Mouse (Mus musculus) liver, postnatal 0 days (tissue): ENCODE measurements around the gene Rps12. TPM values are rescaled to one million over a fixed set of nuclear protein-coding genes. Genes with fewer than 3 reads are reported as not detected.

Experiments used
- ATAC-seq: fragments of 200-750 bp; cut with Nextera tagmentation; 2 replicates; pipeline ENCODE4 v1.8.0; 2017; ENCODE audit warnings: mild to moderate bottlenecking, moderate library complexity
- DNase-seq: peaks from one replicate; pipeline ENCODE4 v3.0.0-alpha.2; 2016
- H3K27ac ChIP-seq: fragments of 300-500 bp; sonication (generic); 2 replicates; pipeline ENCODE4 v1.5.1; 2014; ENCODE audit warnings: antibody characterized with exemption, moderate library complexity, mild to moderate bottlenecking, low read depth
- H3K27me3 ChIP-seq: fragments of 300-500 bp; sonication (generic); 2 replicates; pipeline ENCODE4 v1.6.1; 2014; ENCODE audit warnings: low read length, control low read depth, mixed read lengths; ENCODE audit not compliant: insufficient read depth
- H3K36me3 ChIP-seq: fragments of 300-500 bp; sonication (generic); replicated peaks from 2 replicates; pipeline ENCODE4 v1.6.1; 2014; ENCODE audit warnings: mild to moderate bottlenecking, control low read depth, low read length, moderate library complexity, mixed read lengths; ENCODE audit not compliant: insufficient read depth
- H3K4me1 ChIP-seq: fragments of 300-500 bp; sonication (generic); 2 replicates; pipeline ENCODE4 v1.6.1; 2014; ENCODE audit warnings: antibody characterized with exemption, mild to moderate bottlenecking, control low read depth; ENCODE audit not compliant: insufficient read depth
- H3K4me2 ChIP-seq: fragments of 300-500 bp; sonication (generic); 2 replicates; pipeline ENCODE4 v1.6.1; 2014; ENCODE audit warnings: low read depth, mild to moderate bottlenecking, low read length, moderate library complexity, mixed read lengths
- H3K4me3 ChIP-seq: fragments of 300-500 bp; sonication (generic); 2 replicates; pipeline ENCODE4 v1.5.1; 2014; ENCODE audit warnings: low read depth, low read length
- H3K9ac ChIP-seq: fragments of 300-500 bp; sonication (generic); replicated peaks from 2 replicates; pipeline ENCODE4 v1.6.1; 2014; ENCODE audit warnings: mild to moderate bottlenecking, moderate library complexity
- H3K9me3 ChIP-seq: fragments of 300-500 bp; sonication (generic); 2 replicates; pipeline ENCODE4 v1.6.1; 2016; ENCODE audit warnings: mild to moderate bottlenecking, control low read depth, low read length, mixed read lengths
- CTCF ChIP-seq: sonication (generic); IDR thresholded peaks from 2 replicates; pipeline ENCODE4 v1.5.1; 2016; ENCODE audit warnings: antibody characterized with exemption, low read depth
- EP300 ChIP-seq: IDR thresholded peaks from 2 replicates; pipeline ENCODE4 v1.6.1; 2016; ENCODE audit warnings: antibody characterized with exemption, low read depth, mild to moderate bottlenecking
- WGBS: fragments of 180-500 bp; shearing (Covaris S2); extraction: QIAGEN DNeasy Blood & Tissue Kit; methylation state at CpG from one replicate; pipeline ENCODE4 v1.1.7; 2014; ENCODE audit not compliant: insufficient replicate concordance; 5-methylcytosine and 5-hydroxymethylcytosine counted together
- polyA plus RNA-seq: library from polyadenylated mRNA; unstranded; fragments of >200 nt; fragmentation: Nextera tagmentation; extraction: Ambion mirVana; gene quantifications from 2 replicates; pipeline ENCODE4 v1.2.1, GENCODE M21; 2015

The Rps12 gene
- polyA plus RNA-seq, result 145 and 149 TPM in 2 replicates

GRCm38 (mm10) chr10:23787062-23787821 is at the start of gene Rps12:
Gene Rps12 (minus strand): TSS chr10:23787275.
- DNase-seq (peak; percentile 99), ATAC-seq (peak; percentile 99)
- TF ChIP-seq CTCF (no peak), EP300 (peak; percentile 92)
- Histone ChIP-seq H3K27me3 (no peaks in the 10 kb centered on the region), H3K9ac (peak within 1 kb of the TSS; percentile 86), H3K36me3 (peaks cover 32% of the 10 kb centered on the region), H3K27ac (peak within 1 kb of the TSS; percentile 74), H3K4me3 (peak within 1 kb of the TSS; percentile 83), H3K9me3 (no peaks in the 10 kb centered on the region), H3K4me1 (peaks cover 19% of the 10 kb centered on the region), H3K4me2 (peak within 1 kb of the TSS; percentile 77)
- under 1% methylated on average over 51 of the region's 51 CpGs for WGBS

GRCm38 (mm10) chr10:23836003-23836964 is 49.2 kb upstream of the Rps12 start:
- no peak for DNase-seq
- Histone ChIP-seq H3K27me3 (no peaks in the 10 kb centered on the region), H3K9me3 (no peaks in the 10 kb centered on the region), H3K4me1 (no peaks in the 10 kb centered on the region; the same call in 1 of the 2 replicates), H3K9ac (no peak overlapping the region), H3K4me3 (no peak overlapping the region), H3K36me3 (no peaks in the 10 kb centered on the region), H3K27ac (no peak overlapping the region), H3K4me2 (no peak overlapping the region)
- ATAC-seq, result no peak
- TF ChIP-seq CTCF (no peak), EP300 (no peak)
- WGBS, result 66% methylated on average over 9 of the region's 9 CpGs

GRCm38 (mm10) chr10:23826516-23826915 is 39.4 kb upstream of the Rps12 start:
- DNase-seq (no peak), ATAC-seq (no peak)
- no peak overlapping the region for H3K4me3 ChIP-seq
- peaks cover 7% of the 10 kb centered on the region for H3K36me3 ChIP-seq
- no peaks in the 10 kb centered on the region for H3K27me3 ChIP-seq
- H3K4me2 ChIP-seq, result no peak overlapping the region
- no peaks in the 10 kb centered on the region for H3K4me1 ChIP-seq
- no peak for TF ChIP-seq EP300
- no peak for TF ChIP-seq CTCF
- H3K27ac ChIP-seq, result no peak overlapping the region
- 79% methylated on average over 7 of the region's 7 CpGs for WGBS
- no peak overlapping the region for H3K9ac ChIP-seq
- no peaks in the 10 kb centered on the region for H3K9me3 ChIP-seq

- 82% methylated on average over 7 of the region's 7 CpGs for WGBS
- no peak overlapping the region for H3K27ac ChIP-seq
- no peaks in the 10 kb centered on the region for H3K9me3 ChIP-seq
- no peak overlapping the region for H3K4me2 ChIP-seq
- 0 out of 2 replicates have a peak, but pooled peaks cover 2% of the 10 kb centered on the region for H3K4me1 ChIP-seq
- H3K4me3 ChIP-seq, result no peak overlapping the region
- TF ChIP-seq EP300, result no peak
- no peak for TF ChIP-seq CTCF
- H3K36me3 ChIP-seq, result no peaks in the 10 kb centered on the region
- DNase-seq (no peak), ATAC-seq (no peak)
- no peaks in the 10 kb centered on the region for H3K27me3 ChIP-seq
- H3K9ac ChIP-seq, result no peak overlapping the region
Observed at GRCm38 (mm10) chr10:23816241-23816640, 29.2 kb upstream of the Rps12 start.

- Histone ChIP-seq H3K9me3 (no peaks in the 10 kb centered on the region), H3K36me3 (no peaks in the 10 kb centered on the region), H3K9ac (no peak overlapping the region), H3K27ac (no peak overlapping the region), H3K4me1 (0 out of 2 replicates have a peak, but pooled peaks cover 2% of the 10 kb centered on the region), H3K4me3 (no peak overlapping the region), H3K4me2 (no peak overlapping the region), H3K27me3 (no peaks in the 10 kb centered on the region)
- 37% methylated on average over 1 of the region's 1 CpGs for WGBS
- peak; percentile 85 for TF ChIP-seq CTCF
- TF ChIP-seq EP300, result no peak
- ATAC-seq (no peak), DNase-seq (peak; percentile 75)
Observed at GRCm38 (mm10) chr10:23815168-23815567, 28.1 kb upstream of the Rps12 start.
